Mouse (Mus musculus) cerebellum, adult 2 months (tissue): Measurements from ENCODE around the gene Acer3. TPM values are rescaled to one million over a fixed set of nuclear protein-coding genes. Genes with fewer than 3 reads are reported as not detected.
A peak's percentile ranks its signal among the peaks of the same experiment; 100 is the strongest.

Experiments
- DNase-seq, 2 experiments: peaks; one replicate each; pipeline ENCODE4 v3.0.0; 2021
- H3K27ac ChIP-seq: fragments of 200-500 bp; 2 replicates; pipeline ENCODE4 v1.5.1; 2012; ENCODE audit warnings: low read length, control low read depth, inconsistent platforms; ENCODE audit not compliant: insufficient read depth
- H3K27me3 ChIP-seq: fragments of 200-500 bp; 2 replicates; pipeline ENCODE4 v1.6.1; 2012; ENCODE audit warnings: inconsistent platforms, mild to moderate bottlenecking, low read length, moderate library complexity; ENCODE audit not compliant: control insufficient read depth, insufficient read depth
- H3K4me1 ChIP-seq: fragments of 200-500 bp; 2 replicates; pipeline ENCODE4 v1.6.1; 2011; ENCODE audit warnings: low read length; ENCODE audit not compliant: control insufficient read depth, insufficient read depth
- H3K4me3 ChIP-seq: fragments of 200-500 bp; replicated peaks from 2 replicates; pipeline ENCODE3; 2011; ENCODE audit warnings: mild to moderate bottlenecking, low read depth, low read length, control low read depth; ENCODE audit not compliant: insufficient read depth
- CTCF ChIP-seq: fragments of 200-500 bp; IDR thresholded peaks from 2 replicates; pipeline ENCODE4 v1.5.1; 2011; ENCODE audit warnings: low read depth, mild to moderate bottlenecking, control low read depth, low read length, moderate library complexity, borderline replicate concordance; ENCODE audit not compliant: insufficient read depth
- POLR2A ChIP-seq: fragments of 200-500 bp; IDR thresholded peaks from 2 replicates; pipeline ENCODE4 v1.6.1; 2011; ENCODE audit warnings: low read length, control low read depth, borderline replicate concordance; ENCODE audit not compliant: insufficient read depth
- WGBS: fragments of 180-500 bp; shearing (Covaris S2); methylation state at CpG from one replicate; pipeline ENCODE4 v1.1.7; 2018; 5-methylcytosine and 5-hydroxymethylcytosine counted together
- polyA plus RNA-seq: library from polyadenylated mRNA; depleted of rRNA; stranded (reverse); fragments of >200 nt; gene quantifications from 2 replicates; pipeline ENCODE4 v1.2.3, GENCODE M21; 2012

Acer3 gene
- polyA plus RNA-seq, 1 experiment, result 11.8 TPM

DNA sequence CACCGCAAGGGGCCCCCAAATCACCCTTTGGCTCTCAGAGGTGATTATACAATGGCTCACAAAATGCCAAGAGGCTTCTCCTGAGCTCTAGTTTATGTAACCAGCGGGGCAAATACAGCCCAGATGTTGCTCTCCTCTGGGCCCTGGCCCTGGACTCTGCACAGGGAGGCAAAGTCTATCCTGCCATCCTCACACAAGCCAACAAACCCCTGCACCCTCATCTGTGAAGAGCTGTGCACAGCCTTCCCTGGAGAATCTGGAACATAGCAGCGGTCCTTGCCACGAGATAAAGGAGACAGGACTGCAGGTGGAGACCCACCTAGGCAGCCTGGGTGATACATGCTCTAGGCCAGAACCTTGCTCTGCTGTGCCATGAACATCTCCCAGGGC, 33.9 kb upstream of the Acer3 start:
- WGBS, result 85% methylated on average over 4 of the region's 4 CpGs
- no peaks in the 10 kb centered on the region for H3K27me3 ChIP-seq
- H3K4me1 ChIP-seq, result no peaks in the 10 kb centered on the region
- no peak for TF ChIP-seq CTCF
- TF ChIP-seq POLR2A, result no peak
- DNase-seq, result no peak
- no peak overlapping the region for H3K4me3 ChIP-seq
- H3K27ac ChIP-seq, result no peak overlapping the region

DNA sequence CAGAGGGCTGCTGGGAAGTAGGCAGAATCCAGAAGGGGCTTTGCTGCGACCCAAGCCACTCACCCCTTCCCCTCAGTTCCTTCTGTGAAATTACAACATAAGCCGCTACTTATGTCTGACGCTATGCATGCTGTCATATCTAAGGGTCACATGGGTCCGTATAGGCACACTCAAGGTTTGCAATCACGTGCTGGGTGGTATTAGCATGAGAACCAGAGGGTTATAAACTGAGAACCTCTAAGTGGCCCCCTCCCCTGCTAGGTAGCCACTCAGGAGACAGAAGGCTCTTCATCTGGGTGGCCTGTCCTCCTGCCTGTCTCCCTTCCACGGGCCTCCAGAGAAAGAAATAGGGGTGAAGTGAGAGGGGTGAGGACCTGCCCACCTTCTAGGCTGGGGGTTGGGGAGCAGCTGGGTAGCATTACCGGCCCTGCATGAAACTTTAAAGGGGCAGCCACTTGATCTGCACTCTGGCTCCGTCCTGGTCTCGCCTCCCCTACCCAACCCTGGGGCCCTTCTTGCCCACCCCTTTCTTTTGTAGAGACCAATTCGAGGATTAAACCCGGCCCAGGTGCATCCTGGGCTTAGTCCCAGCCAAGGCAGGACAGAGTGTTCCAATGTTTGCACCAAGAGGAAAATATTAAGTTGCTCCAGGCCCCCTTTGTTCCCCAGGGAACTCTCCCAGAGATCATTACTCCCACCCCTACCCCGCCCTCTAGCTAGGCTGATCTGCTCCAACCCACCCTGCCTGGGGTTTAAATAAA, 33.3 kb upstream of the Acer3 start:
- no peak overlapping the region for H3K27ac ChIP-seq
- H3K4me1 ChIP-seq, result no peaks in the 10 kb centered on the region
- no peak overlapping the region for H3K4me3 ChIP-seq
- TF ChIP-seq POLR2A (no peak), CTCF (no peak)
- no peak for DNase-seq
- H3K27me3 ChIP-seq, result no peaks in the 10 kb centered on the region
- WGBS, result 75% methylated on average over 12 of the region's 12 CpGs

DNA sequence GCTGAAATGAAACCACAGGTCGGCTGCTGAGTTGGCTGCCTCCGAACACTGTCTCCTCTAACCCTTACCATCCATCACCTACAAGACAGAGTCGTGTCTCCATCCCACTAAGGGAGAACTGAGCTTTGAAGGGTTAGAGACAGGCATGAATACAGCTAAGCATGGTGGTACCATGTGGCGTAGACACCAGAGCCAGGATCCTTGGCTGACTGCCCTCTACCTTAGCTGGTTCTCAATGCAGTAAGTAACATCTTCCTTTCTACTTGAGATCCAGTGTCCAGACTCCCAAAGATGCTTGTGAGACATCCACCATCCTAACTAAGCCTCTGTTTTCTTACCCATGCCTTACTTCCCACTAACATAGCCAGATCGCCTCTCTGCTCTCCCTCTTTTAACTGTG, 32.6 kb upstream of the Acer3 start:
- H3K27me3 ChIP-seq, result no peaks in the 10 kb centered on the region
- TF ChIP-seq CTCF (no peak), POLR2A (no peak)
- no peaks in the 10 kb centered on the region for H3K4me1 ChIP-seq
- no peak for DNase-seq
- no peak overlapping the region for H3K4me3 ChIP-seq
- 79% methylated on average over 5 of the region's 5 CpGs for WGBS
- no peak overlapping the region for H3K27ac ChIP-seq

DNA sequence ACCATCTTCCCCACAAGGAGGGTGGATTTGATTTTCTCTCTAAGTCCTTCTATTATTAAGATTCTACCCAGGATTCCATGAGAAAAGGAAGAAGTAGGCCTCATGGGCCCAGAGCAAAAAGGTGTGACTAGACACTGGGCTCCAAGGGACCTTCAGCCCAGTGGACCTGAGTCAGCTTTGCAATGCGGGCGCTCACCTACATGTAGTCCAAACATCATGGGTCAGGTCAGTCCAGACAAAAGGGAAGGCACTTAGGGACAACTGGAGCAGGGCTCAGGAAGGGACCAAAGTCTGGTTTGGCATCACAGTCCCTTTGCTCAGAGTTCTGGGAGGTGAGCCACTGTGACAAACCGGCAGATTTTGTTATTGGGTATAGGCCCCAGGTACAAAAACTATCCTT, 30.5 kb upstream of the Acer3 start:
- H3K27me3 ChIP-seq, result no peaks in the 10 kb centered on the region
- TF ChIP-seq POLR2A (no peak), CTCF (no peak)
- H3K4me3 ChIP-seq, result no peak overlapping the region
- no peak for DNase-seq
- 88% methylated on average over 3 of the region's 3 CpGs for WGBS
- H3K4me1 ChIP-seq, result no peaks in the 10 kb centered on the region
- H3K27ac ChIP-seq, result no peak overlapping the region

DNA sequence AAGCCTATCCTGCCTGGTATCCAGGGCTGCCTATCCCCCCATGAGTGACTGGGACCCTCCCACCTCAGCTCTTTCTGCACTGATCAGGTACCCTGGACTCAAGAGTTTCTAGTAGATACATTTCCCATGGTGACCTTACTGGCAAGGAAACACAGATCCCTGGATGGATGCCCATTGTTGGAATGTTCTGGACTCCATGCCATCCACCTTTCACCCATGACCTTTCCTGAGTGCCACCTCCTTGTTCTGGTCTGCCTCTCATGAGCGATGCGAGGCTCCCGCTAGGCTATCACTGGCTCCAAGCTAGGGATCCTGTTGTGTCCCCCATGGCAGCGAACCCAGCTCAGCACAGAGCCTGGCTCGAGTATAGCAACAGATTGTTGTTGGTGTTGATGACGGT, 28.8 kb upstream of the Acer3 start:
- Histone ChIP-seq H3K4me3 (no peak overlapping the region), H3K27me3 (no peaks in the 10 kb centered on the region), H3K4me1 (no peaks in the 10 kb centered on the region), H3K27ac (no peak overlapping the region)
- 70% methylated on average over 6 of the region's 6 CpGs for WGBS
- no peak for DNase-seq
- no peak for TF ChIP-seq CTCF
- TF ChIP-seq POLR2A, result no peak

DNA sequence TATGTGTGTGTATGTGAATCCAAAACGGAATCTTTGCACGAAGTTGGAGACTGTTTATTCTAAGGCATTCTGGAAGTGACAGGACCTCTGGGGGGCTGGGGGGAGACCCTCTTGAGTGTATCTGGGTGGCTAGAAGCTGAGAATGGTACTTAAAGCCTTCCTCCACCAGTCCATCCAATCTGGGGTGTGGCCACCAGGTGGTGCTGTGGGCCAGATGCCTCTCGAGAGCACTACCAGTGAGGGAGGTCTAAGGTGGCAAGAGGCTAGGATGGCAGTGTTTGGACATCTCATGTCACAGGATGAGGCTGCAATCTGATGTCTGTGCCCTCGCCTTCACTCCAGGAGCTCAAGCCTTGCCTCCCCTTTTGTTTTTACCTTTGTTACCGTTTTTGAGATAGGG, 28.1 kb upstream of the Acer3 start:
- H3K4me3 ChIP-seq, result no peak overlapping the region
- WGBS, result 24% methylated on average over 5 of the region's 5 CpGs
- no peaks in the 10 kb centered on the region for H3K4me1 ChIP-seq
- no peaks in the 10 kb centered on the region for H3K27me3 ChIP-seq
- H3K27ac ChIP-seq, result no peak overlapping the region
- DNase-seq, result peak; percentile 66 to 82
- TF ChIP-seq POLR2A, result no peak
- TF ChIP-seq CTCF, result peak; percentile 99

DNA sequence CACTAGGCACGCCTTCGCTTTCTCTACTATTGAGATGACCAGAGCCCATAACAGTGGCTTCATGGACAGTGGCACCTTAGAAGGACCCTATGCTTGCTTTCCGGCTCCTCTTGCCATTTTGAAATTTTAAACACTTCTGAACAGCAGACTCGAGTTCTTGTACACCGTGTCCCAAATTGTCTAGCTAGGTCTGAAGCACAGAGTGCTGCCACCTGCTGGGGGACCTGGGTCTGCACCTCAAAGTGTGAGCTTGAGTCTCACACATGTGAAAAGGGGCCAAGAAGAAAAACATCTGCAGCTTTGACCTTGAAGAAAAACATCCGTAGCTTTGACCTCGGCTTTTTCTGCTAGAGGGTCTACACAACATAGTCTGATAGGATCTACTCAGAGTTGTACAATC, 27.0 kb upstream of the Acer3 start:
- DNase-seq, result peak; percentile 41 to 55
- Histone ChIP-seq H3K27ac (no peak overlapping the region), H3K4me1 (no peaks in the 10 kb centered on the region), H3K27me3 (no peaks in the 10 kb centered on the region), H3K4me3 (no peak overlapping the region)
- TF ChIP-seq CTCF (peak; percentile 75), POLR2A (no peak)
- WGBS, result 58% methylated on average over 7 of the region's 7 CpGs

DNA sequence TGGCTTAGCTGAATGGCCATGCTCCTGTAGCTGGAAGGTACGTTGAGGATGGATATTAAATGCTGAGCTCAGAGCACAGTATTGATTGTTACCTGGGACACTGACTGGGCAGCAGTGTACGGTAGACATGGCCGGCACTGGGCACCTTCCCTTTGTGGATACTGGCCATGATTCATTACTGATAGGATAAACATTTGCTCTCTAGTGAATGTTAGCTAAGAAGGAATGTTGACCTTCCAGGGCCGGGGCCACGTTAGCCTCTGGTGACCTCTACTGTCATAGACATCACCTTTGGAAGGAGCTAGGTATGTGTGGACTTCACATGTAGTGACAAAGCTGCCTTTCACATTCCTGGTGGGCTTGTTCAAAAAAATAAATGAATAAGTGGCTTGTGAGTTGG, 26.5 kb upstream of the Acer3 start:
- Histone ChIP-seq H3K27me3 (no peaks in the 10 kb centered on the region), H3K4me1 (no peaks in the 10 kb centered on the region), H3K4me3 (no peak overlapping the region), H3K27ac (no peak overlapping the region)
- no peak for TF ChIP-seq POLR2A
- TF ChIP-seq CTCF, result no peak
- 96% methylated on average over 5 of the region's 5 CpGs for WGBS
- DNase-seq, result no peak

DNA sequence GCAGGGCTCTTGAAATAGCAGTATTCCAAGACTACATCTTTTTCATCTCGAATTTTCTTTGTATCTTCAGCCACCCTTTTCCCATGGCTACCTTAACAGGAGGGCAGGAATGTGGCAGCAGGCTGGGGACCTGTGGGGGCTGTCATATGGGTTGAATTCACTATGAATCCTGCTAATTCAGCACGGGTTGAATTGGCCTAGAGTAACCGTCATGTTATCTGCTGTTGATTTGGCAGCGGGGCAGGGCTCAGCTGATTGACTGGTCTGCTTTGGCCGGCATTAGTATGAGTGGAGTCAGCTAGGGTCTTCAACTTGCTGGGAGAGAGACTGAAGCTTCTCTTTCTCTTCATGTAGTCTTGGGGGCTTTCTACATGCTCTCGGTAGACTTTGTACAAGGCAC, 24.0 kb upstream of the Acer3 start:
- no peak for DNase-seq
- TF ChIP-seq CTCF (no peak), POLR2A (no peak)
- Histone ChIP-seq H3K4me1 (no peaks in the 10 kb centered on the region), H3K27me3 (no peaks in the 10 kb centered on the region), H3K4me3 (no peak overlapping the region), H3K27ac (no peak overlapping the region)
- whole genome bisulfite sequencing, result 48% methylated on average over 6 of the region's 6 CpGs
